Mouse (Mus musculus): Measurements from ENCODE around the gene Rnf216.

- TF ChIP-seq GATA1 (IDR thresholded peaks at IDR 0.05; ENCODE audit: borderline replicate concordance, low read length) (no peak), FLI1 (IDR thresholded peaks at IDR 0.05; ENCODE audit: low read length) (no peak)
These were observed 12.1 kb upstream of the Rnf216 start for GRCm38 (mm10) chr5:143124805-143125378.

Data from megakaryocyte, embryonic 14.5 days (primary cell).